Mouse (Mus musculus) adrenal gland (tissue): ENCODE measurements around the gene Krcc1.

Source experiments
- intact Hi-C: fragments of 180-260 bp; cut with DNase I; formaldehyde crosslinking; loops from one replicate; pipeline ENCODE4 v1.15.1; 2025
- long read RNA-seq, 2 experiments: library from polyadenylated mRNA; unstranded; transcript quantifications; one replicate each; pipeline ENCODE4 v2.0.0; 2020; ENCODE audit warnings: borderline replicate concordance in 1 of 2; ENCODE audit not compliant: insufficient replicate concordance in 1 of 2

Krcc1 gene
- long read RNA-seq, experiment 1, transcript Krcc1-203 (3 exons, 1,687 nt), result major isoform, 31 of 33 reads
- long read RNA-seq, experiment 1, partial matches to known transcripts, result 2 of 33 reads
- long read RNA-seq, experiment 1, other reads (novel, unspliced or antisense), result 0 of 33 reads
- long read RNA-seq, experiment 2, transcript Krcc1-203 (3 exons, 1,687 nt), result major isoform, 32 of 35 reads
- long read RNA-seq, experiment 2, partial matches to known transcripts, result 0 of 35 reads
- long read RNA-seq, experiment 2, other reads (novel, unspliced or antisense), result 3 of 35 reads

DNA sequence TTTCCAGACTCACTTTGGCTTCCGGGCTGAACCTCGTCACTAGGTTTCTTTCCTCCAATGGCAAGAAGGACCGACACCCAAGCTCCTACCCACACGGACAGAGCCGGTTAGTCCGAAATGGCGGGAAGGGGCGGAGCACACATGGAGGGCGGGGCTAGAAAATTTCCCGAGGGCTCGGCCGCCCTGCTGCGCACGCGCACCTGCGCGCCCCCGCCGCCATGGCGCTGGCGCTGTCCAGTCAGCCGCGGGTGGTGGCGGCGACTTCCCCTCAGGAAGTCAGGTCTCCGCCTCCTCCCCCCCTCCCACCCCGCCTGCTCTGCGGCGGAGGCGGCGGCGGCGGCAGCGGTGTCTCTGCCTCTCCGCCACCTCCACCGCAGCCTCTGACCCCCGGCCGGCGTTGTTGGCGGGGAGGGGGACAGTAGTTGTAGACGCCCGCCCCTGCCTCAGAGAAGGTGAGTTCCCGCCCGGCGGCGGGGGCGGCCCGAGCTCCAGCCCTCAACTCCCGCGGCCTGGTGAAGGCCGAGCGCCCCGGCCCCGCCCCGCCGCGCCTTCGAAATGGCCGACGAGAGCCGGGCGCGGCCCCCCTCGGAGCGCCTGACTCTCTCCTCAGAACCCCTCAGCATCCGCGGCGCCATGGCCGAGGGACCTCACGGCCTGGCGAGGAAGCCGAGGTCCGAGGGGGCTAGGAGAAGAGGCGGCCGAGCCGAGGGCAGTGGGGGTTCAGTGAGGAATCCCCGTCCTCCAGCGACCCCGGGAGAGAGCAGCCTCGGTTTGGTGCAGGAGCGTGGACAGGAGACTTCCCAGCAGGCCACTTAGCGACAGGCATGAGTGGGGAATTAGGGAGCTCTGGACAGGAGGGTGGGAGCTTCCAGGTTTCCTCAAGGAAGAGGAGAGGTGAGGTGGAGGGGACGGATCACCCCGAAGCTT, at the start of gene Krcc1:
Gene Krcc1, plus strand, starts transcription at position 289 of the 927 bp plus-strand sequence.
- intact Hi-C loops, result loop anchor here (5.0 kb wide), 1 partner anchor 109 kb away; no protein-coding TSS in a partner anchor

DNA sequence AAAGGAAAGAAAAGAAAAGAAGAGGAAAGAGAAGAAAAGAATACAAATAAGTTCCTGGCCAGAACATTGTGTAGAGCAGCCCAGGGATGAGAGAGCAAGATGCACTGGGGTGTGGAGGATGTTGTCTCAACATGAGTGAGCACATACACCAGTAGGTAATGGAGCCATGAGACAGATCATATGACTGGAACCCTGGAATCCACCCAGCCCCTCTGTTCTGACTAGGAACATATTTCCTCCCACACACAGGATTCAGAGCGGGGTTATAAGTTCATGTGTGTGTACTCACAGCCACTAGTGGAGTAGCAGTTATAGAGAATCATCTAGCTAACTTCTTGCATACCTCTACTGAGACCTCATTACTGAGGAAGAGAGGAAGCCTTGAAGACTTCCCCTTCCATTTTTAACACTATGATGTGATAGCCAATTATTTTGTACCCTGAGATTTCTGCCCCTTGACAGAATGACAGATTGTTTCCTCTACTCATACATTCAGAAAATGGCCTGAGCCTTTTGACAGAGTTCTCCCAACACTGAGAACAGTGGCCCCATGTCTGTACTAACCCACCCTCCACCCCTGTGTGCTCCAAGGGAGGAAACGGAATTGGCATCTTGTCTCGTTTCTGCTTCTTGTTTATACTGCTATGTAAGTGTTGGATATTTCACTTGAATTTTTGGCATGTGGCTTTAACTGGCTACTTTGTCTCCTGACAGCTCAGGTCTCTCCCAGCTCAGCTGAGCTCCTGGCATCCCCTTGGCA, 47.1 kb upstream of the Krcc1 start:
- intact Hi-C loops, result no loop called here

DNA sequence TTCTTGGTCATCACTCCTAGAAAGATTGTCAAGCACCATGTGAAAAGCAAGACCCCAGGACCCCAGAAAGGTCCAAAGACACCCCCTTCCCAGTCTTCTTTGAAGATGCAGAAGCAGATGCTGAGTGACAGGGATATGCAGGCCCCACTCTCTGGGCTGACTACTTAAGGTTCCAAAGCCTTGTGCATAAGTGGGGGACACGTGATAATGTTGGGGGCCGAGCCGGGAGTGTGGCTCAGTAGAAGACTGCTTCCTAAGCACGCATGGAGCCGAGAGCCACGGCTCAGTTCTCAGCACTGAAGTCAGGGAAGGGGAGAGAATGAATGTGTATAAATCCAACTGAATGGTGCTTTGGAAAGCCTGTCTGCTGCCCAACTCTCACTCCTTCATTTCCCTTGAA, 44.9 kb upstream of the Krcc1 start:
- intact Hi-C loops, result no loop called here

DNA sequence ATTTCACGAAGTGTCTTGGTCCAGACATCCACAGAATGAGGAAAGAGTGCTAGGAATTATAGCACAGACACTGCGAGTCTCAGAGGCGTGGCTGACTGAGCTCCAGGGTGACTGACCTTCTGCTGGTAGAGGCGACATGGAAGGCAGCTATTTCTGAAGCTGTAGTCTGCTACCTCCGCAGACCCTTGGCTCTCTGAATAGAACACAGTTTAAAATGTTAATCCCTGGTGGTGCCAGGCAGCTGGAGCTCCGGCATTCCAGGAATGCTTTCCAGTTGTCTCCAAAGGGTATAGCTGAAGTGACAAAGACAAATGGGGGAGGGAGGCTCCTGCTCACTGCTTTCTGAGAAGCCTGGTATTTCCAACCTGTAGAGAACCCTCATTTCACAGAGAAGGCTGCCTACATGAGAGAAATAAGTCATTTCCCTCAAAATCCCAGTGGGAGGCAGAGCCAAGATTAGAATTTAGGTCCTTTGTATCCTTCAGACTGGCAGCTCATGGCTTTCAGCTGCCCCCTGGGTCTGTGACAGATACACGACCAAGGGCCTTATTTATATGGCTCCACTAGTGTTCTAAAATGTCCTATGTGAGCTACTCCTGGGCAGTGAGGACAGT, 44.2 kb upstream of the Krcc1 start:
- intact Hi-C loops, result no loop called here

DNA sequence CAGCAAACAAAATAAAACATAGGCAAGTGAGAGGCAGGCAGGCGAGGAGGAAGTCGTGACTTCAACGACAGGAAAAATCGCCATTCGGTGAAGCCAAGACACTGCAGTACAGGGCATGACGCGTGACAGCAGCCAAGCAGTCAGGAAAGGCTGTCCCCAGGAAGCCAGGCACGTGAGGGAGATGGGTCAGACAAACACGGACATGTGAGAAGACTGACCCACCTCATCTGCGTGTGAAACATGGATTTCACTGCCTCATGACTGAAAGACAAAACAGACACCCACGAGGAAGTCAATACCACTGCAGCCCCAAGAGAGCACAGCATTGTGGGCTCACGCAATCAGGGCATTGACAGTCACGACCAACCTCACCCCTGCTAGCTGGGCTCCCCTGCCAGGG, 36.4 kb upstream of the Krcc1 start:
- intact Hi-C loops, result no loop called here

DNA sequence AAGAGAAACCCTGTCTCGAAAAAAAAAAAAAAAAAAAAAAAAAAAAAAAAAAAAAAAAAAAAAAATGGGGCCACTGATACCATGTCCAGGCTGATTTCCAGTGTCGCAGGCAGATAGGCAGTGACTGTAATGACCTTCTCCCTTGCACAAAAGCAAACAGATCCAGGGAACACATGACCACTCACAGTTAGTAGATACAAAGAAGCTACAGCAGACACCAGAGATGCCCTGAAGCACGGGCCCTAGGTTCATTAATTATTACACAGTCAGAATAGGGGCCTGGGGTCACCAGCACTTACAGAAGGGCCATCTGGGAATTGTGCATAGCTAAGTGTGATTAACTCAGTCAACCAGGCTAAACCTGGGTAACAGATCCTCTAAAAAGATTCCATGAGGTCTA, 35.5 kb upstream of the Krcc1 start:
- intact Hi-C loops, result no loop called here

DNA sequence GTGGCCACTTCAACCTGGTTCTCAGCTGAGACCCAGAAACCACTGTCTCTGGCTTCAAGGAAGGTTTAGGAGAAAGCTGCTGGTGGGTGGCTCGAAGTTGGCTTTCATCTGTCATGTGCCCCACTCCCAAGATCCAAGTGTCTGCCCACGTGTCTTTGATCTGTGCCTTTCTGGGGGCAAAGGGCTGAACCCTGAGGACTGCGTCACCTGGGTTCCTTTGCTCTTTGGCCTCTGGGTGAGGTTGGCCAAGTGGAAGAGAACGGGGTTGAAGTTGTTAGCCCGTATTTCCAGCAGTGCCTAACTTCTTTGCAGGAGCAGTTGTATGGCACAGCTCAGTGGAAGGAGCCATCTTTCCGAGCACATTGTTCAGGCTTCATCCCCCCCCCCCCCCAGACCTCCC, 35.0 kb upstream of the Krcc1 start:
- intact Hi-C loops, result no loop called here

DNA sequence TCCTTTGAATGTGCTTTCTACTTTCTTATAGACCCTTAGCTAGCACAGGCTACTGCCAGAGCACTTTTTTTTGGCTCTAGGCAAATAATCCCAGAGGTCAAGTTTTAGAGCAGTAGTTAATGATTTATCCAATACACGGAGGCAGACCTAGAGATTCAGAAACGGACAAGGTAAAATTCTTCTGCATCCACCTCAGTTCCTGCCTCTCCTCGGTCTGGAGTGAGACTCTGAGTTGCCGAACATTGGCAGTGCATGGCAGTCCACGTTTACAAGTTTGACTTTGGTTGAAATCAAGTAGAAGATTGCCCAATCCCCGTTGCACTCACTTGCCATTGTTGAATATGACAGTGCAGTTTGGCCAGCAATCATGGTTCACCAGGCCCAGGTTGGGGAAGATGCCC, 34.4 kb upstream of the Krcc1 start:
- intact Hi-C loops, result no loop called here

DNA sequence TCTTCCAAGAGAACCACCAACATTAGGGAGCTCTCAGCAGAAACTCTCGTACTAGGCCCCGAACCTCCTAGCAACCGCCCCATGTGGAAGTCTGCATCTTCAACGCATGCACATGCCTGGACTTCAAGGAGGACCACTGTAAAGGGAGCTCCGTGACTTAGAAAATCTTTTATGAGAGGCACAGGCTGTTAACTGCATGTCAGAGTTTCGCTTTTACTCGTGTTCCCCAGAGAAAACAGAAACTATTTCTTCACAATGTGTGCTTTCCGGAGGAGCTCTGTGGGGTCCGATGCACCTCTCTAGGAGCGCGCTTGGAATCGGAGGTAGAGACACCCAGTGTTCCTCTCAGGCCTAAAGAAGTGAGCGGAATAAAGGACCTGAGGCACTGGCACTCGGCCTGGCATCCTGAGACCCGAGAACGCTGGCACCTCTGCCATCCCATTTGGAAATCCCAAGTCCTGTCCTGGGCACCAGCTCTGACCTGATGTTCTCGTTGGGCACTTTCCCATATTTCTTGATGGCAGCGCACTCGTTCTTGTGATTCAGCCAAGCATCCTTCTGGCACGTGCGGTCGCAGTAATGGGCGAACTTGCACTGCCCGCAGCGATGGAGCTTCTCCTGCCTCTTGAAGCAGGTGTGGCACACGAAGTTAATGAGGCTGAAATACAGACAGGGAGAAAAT, 32.3 kb upstream of the Krcc1 start:
- intact Hi-C loops, result no loop called here

DNA sequence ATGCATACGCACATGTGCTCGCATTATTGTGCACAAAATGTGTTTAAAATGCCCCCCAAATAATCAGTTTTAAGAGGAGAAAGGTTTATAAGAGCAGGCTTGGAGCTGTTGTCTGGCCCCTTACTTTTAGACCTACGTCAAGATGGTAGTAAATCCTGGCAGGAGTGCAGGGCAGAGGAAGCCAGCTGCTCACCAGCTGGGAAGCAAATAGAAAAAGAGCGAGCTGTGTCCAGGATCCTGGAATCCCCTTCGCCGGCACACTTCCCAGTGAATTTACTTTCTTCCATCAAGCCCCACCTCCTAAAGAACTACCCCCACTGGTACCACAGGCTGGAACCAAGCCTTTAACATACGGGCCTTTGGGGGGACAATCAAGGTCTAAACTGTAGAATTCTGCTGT, 30.6 kb upstream of the Krcc1 start:
- intact Hi-C loops, result no loop called here

DNA sequence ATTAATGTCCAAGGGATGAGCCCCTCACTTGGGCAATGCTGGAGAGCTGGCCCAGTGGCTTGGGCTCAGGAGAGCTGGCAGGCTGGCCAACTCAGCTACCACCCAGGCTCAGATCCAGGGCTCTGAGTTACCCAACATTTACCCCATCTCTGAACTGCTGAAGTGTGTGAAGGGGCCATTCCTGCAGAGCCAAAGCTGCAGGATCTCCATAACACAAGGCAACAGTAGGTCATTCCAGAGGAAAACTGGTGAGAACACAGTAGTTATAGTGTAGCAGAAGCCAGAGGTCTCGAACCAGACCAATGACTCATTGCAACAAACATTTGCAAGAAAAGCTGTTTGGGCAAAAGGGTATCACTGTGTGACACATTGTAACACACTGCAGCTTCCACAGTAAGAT, 28.7 kb upstream of the Krcc1 start:
- intact Hi-C loops, result no loop called here

DNA sequence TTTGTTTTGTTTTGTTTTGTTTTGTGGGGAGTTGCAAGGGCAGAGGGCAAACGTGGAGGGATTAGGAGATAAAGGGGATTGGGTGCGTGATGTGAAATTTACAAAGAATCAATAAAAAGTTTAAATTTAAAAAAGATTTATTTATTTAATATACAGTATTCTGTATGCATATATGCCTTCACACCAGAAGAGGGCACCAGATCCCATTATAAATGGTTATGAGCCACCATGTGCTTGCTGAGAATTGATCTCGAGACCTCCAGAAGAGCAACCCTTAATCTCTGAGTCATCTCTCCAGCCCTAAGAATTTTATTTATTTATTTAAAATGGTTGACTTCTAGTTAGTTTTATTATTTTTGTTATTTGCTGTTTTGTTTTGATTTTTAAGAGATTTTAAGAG, 28.2 kb upstream of the Krcc1 start:
- intact Hi-C loops, result no loop called here

DNA sequence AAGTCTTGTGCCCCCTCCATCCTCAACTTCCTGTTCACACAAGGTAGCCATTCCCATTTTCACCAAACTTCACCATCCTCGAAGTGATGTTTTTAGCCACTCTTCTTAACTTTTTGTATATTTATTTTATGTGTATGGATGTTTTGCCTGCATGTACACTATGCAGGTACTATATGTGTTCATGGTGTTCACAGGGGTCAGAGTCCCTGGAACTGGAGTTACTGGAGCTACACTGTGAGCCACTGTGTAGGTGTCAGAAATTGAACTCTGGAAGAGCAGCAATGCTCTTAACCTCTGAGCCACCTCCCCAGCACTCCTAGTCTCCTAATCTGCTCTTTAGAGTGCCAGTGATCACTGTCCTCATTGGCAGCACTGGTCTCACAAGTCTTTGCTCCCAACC, 23.1 kb upstream of the Krcc1 start:
- intact Hi-C loops, result no loop called here

DNA sequence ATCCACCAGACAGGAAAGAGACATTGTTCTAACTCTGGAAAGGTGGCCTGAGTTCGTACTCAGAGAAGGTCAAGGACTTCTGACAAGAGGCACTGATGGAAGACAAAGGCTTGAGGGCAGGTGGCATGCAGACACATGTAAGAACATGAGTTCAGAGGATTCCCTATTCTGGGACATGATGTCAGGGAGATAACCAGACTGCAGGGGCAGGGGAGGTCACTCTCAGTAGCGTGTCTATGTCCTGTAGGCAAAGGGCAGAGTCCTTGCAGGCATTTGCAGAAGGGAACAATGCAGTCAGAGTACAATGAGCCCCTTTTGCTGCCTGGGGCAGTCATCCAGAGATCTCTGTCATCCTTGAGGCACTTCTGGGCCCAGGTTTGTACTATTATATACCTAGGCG, 21.9 kb upstream of the Krcc1 start:
- intact Hi-C loops, result no loop called here

DNA sequence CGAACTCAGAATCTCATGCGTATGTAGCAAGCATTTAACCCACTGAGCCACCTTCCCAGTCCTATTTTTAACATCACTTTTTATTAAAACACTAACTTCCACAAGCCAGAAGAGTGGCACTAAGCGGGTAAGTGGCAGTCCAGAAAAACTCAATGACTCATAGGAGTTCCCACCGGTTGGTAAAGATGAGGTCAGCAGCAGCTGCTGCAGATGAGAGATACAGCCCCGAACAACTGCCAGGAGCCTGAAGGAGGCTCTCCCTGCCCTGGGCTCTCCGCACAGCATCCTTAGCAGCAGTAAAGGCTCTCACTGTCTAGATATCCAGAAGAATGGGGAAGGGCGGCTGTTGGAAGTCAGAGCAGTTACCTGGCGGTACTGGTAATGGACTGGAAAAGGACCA, 20.5 kb upstream of the Krcc1 start:
- intact Hi-C loops, result no loop called here

DNA sequence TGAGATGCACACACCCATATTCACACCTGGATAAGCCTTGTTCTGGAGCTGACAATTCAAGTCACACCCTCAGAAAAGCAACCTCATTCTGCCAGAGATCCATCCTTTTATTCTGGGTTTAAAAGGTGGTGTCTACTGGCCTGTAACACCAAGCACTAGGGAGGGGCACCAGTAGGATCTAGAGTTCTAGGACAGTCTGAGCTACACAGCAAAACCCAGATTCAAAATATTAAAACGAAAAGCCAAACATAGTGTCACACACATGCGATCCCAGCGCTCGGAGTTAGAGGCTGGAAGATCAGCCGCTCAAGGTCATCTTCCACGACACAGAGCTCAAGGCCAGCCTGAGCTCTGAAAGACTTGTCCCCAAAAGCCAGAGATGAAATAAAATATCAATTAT, 17.0 kb upstream of the Krcc1 start:
- intact Hi-C loops, result no loop called here

DNA sequence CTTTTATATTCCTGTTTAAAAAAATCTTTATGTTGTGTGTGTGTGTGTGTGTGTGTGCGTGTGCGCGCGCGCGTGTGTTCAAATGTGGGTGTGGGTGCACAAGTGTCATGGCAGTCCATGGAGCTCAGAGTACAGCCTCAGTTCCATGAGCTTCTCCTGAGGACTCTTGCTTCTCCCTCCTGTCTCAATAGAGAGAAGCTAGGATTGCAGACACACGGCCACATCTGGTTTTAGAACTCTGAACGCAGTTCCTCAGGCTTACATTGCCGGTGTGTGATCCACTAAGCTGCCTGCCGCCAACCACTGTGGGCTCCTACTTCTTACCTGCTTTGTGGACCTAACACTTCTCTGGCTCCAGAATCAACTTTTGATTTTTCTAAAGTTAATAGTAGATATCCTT, 15.3 kb upstream of the Krcc1 start:
- intact Hi-C loops, result no loop called here

DNA sequence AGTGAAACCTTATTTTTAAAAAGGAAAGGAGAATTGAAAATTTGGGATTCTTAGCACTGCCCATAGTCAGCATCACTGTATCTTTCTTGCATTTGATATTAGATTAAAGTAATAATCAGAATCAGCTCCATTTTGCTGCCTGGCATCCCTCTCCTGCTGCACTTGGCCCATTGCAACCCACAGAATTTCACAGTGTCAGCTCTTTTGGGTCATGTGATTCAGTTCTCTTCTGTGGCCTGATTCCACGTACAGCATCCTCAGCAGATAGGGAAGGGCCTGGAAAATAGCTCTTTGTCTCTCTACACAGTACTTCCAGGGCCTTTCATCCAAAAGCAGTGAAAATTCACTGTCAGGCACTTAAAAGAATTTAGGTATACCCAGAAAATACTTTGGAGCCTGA, 14.1 kb upstream of the Krcc1 start:
- intact Hi-C loops, result no loop called here

DNA sequence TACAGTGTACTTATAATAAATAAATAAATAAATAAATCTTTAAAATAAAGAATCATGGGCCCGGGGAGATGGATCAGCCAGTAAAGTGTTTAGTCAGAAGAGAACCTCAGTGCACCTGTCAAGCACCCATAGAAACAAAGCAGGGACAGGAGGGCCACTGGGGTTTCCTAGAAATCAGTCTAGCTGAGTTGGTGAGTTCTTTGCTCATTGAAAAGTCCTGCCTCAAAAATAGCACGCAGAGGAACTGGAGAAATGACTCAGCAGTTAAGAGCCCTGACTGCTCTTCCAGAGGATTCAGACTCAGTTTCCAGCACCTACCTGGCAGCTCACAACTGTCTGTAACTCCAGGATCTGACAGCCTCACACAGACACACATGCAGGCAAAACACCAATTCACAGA, 12.9 kb upstream of the Krcc1 start:
- intact Hi-C loops, result no loop called here

DNA sequence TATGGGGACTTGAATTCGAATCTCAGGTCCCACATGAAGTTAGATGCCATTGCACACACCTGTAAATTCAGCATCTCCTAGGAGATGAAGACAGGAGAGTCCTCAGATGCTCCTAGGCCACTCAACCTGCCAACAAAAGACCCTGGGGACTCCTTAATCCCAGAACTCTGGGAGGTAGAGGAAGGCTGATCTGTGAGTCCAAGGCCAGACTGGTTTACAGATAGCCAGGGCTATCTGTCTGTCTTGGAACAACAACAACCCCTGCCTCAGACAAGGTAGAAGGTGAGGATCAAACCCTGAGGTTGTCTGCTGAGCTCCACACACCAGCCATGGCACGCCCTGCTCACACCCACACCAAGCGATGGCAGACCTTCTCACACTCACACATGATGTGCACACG, 12.3 kb upstream of the Krcc1 start:
- intact Hi-C loops, result no loop called here

DNA sequence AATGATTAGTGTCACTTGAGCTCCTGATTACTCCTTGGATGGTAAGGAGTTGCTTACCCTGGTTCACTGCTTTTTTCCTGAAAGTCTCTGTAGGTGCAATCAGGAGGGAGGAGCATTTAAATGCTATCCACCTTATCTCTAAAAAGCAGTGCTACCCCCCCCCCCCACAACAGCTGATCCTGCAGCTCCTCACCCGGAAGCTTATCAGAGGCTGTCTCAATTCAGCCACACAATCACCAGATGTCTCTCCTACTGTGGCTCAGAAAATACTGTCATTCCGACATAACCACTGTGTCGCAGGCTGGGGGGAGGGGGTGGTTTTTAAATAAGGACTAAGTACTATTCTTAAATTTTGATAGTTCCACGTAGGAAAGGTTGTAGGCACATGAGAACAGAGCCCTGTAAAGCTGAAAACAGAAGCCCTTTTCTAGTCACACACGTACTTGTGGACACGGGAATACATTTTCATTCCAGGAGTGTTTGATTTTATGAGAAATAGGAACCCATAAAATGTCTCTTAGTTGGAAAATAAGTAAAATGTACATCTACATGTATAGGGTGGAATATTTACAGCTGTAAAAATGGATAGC, 11.3 kb upstream of the Krcc1 start:
- intact Hi-C loops, result no loop called here
